Mouse (Mus musculus): ENCODE data around the gene Mpzl2. TPM values are rescaled to one million over a fixed set of nuclear protein-coding genes. Genes with fewer than 3 reads are reported as not detected.

Gene Mpzl2
- polyA plus RNA-seq, 1 experiment from 2014 or later = 8.8 TPM

- Histone ChIP-seq H3K27ac (replicated peaks; ENCODE audit: low read depth, low read length) (no peak overlapping the region), H3K27me3 (ENCODE audit: control insufficient read depth, insufficient read depth, low read length) (no peaks in the 10 kb centered on the region), H3K9me3 (replicated peaks; ENCODE audit: control insufficient read depth, low read length) (no peaks in the 10 kb centered on the region), H3K9ac (replicated peaks; ENCODE audit: low read length) (no peak overlapping the region), H3K4me1 (ENCODE audit: control insufficient read depth, insufficient read depth, low read length) (no peaks in the 10 kb centered on the region), H3K36me3 (replicated peaks; ENCODE audit: control insufficient read depth, insufficient read depth, low read depth, low read length) (no peaks in the 10 kb centered on the region), H3K4me3 (ENCODE audit: low read depth, low read length) (no peak overlapping the region), H3K4me2 (ENCODE audit: low read depth, low read length) (no peak overlapping the region)
- WGBS = 61% methylated on average over 3 of the region's 3 CpGs
- ATAC-seq (replicated peaks; ENCODE audit: insufficient number of reproducible peaks, low FRiP score, low TSS enrichment, low read depth) (no peak), DNase-seq (ENCODE audit: low spot score) (no peak)
Measured at GRCm38 (mm10) chr9:45071800-45072199, 32.2 kb downstream of the Mpzl2 start.

GRCm38 (mm10) chr9:45077859-45078258, 38.3 kb downstream of the Mpzl2 start:
- WGBS = 66% methylated on average over 3 of the region's 3 CpGs
- Histone ChIP-seq H3K4me1 (ENCODE audit: control insufficient read depth, insufficient read depth, low read length) (no peaks in the 10 kb centered on the region), H3K27me3 (ENCODE audit: control insufficient read depth, insufficient read depth, low read length) (no peaks in the 10 kb centered on the region), H3K4me3 (ENCODE audit: low read depth, low read length) (no peak overlapping the region), H3K9me3 (replicated peaks; ENCODE audit: control insufficient read depth, low read length) (no peaks in the 10 kb centered on the region), H3K4me2 (ENCODE audit: low read depth, low read length) (no peak overlapping the region), H3K27ac (replicated peaks; ENCODE audit: low read depth, low read length) (no peak overlapping the region), H3K36me3 (replicated peaks; ENCODE audit: control insufficient read depth, insufficient read depth, low read depth, low read length) (no peaks in the 10 kb centered on the region), H3K9ac (replicated peaks; ENCODE audit: low read length) (no peak overlapping the region)
- no peak for ATAC-seq (replicated peaks; ENCODE audit: insufficient number of reproducible peaks, low FRiP score, low TSS enrichment, low read depth)
- DNase-seq (ENCODE audit: low spot score) = no peak

GRCm38 (mm10) chr9:45079011-45079410, 39.4 kb downstream of the Mpzl2 start, which contains the start of gene Jaml:
TSS of gene Jaml (plus strand) at chr9:45079183.
- H3K9ac ChIP-seq (replicated peaks; ENCODE audit: low read length) = no peak within 1 kb of the TSS
- ATAC-seq (replicated peaks; ENCODE audit: insufficient number of reproducible peaks, low FRiP score, low TSS enrichment, low read depth) (no peak), DNase-seq (ENCODE audit: low spot score) (no peak)
- no peaks in the 10 kb centered on the region for H3K4me1 ChIP-seq (ENCODE audit: control insufficient read depth, insufficient read depth, low read length)
- no peaks in the 10 kb centered on the region for H3K27me3 ChIP-seq (ENCODE audit: control insufficient read depth, insufficient read depth, low read length)
- no peak within 1 kb of the TSS for H3K4me2 ChIP-seq (ENCODE audit: low read depth, low read length)
- no peak within 1 kb of the TSS for H3K27ac ChIP-seq (replicated peaks; ENCODE audit: low read depth, low read length)
- H3K4me3 ChIP-seq (ENCODE audit: low read depth, low read length) = no peak within 1 kb of the TSS
- H3K9me3 ChIP-seq (replicated peaks; ENCODE audit: control insufficient read depth, low read length) = no peaks in the 10 kb centered on the region
- WGBS = 86% methylated on average over 5 of the region's 5 CpGs
- H3K36me3 ChIP-seq (replicated peaks; ENCODE audit: control insufficient read depth, insufficient read depth, low read depth, low read length) = no peaks in the 10 kb centered on the region

- WGBS = 87% methylated on average over 3 of the region's 3 CpGs
- no peak for ATAC-seq (replicated peaks; ENCODE audit: insufficient number of reproducible peaks, low FRiP score, low TSS enrichment, low read depth)
- no peak overlapping the region for H3K4me3 ChIP-seq (ENCODE audit: low read depth, low read length)
- H3K27ac ChIP-seq (replicated peaks; ENCODE audit: low read depth, low read length) = no peak overlapping the region
- H3K36me3 ChIP-seq (replicated peaks; ENCODE audit: control insufficient read depth, insufficient read depth, low read depth, low read length) = no peaks in the 10 kb centered on the region
- no peaks in the 10 kb centered on the region for H3K27me3 ChIP-seq (ENCODE audit: control insufficient read depth, insufficient read depth, low read length)
- H3K4me1 ChIP-seq (ENCODE audit: control insufficient read depth, insufficient read depth, low read length) = no peaks in the 10 kb centered on the region
- no peaks in the 10 kb centered on the region for H3K9me3 ChIP-seq (replicated peaks; ENCODE audit: control insufficient read depth, low read length)
- no peak overlapping the region for H3K4me2 ChIP-seq (ENCODE audit: low read depth, low read length)
- DNase-seq (ENCODE audit: low spot score) = no peak
- no peak overlapping the region for H3K9ac ChIP-seq (replicated peaks; ENCODE audit: low read length)
Measured at GRCm38 (mm10) chr9:45083132-45083531, 43.5 kb downstream of the Mpzl2 start.

GRCm38 (mm10) chr9:45084556-45084955, 45.0 kb downstream of the Mpzl2 start:
- Histone ChIP-seq H3K4me3 (ENCODE audit: low read depth, low read length) (no peak overlapping the region), H3K36me3 (replicated peaks; ENCODE audit: control insufficient read depth, insufficient read depth, low read depth, low read length) (no peaks in the 10 kb centered on the region), H3K27me3 (ENCODE audit: control insufficient read depth, insufficient read depth, low read length) (no peaks in the 10 kb centered on the region), H3K9ac (replicated peaks; ENCODE audit: low read length) (no peak overlapping the region), H3K4me1 (ENCODE audit: control insufficient read depth, insufficient read depth, low read length) (no peaks in the 10 kb centered on the region), H3K4me2 (ENCODE audit: low read depth, low read length) (no peak overlapping the region), H3K9me3 (replicated peaks; ENCODE audit: control insufficient read depth, low read length) (no peaks in the 10 kb centered on the region), H3K27ac (replicated peaks; ENCODE audit: low read depth, low read length) (no peak overlapping the region)
- 74% methylated on average over 5 of the region's 5 CpGs for WGBS
- ATAC-seq (replicated peaks; ENCODE audit: insufficient number of reproducible peaks, low FRiP score, low TSS enrichment, low read depth) = no peak
- no peak for DNase-seq (ENCODE audit: low spot score)

- no peaks in the 10 kb centered on the region for H3K36me3 ChIP-seq (replicated peaks; ENCODE audit: control insufficient read depth, insufficient read depth, low read depth, low read length)
- no peaks in the 10 kb centered on the region for H3K9me3 ChIP-seq (replicated peaks; ENCODE audit: control insufficient read depth, low read length)
- H3K27me3 ChIP-seq (ENCODE audit: control insufficient read depth, insufficient read depth, low read length) = no peaks in the 10 kb centered on the region
- 79% methylated on average over 12 of the region's 12 CpGs for WGBS
- ATAC-seq (replicated peaks; ENCODE audit: insufficient number of reproducible peaks, low FRiP score, low TSS enrichment, low read depth) (no peak), DNase-seq (ENCODE audit: low spot score) (no peak)
- H3K9ac ChIP-seq (replicated peaks; ENCODE audit: low read length) = no peak overlapping the region
- no peak overlapping the region for H3K27ac ChIP-seq (replicated peaks; ENCODE audit: low read depth, low read length)
- no peak overlapping the region for H3K4me3 ChIP-seq (ENCODE audit: low read depth, low read length)
- H3K4me2 ChIP-seq (ENCODE audit: low read depth, low read length) = no peak overlapping the region
- no peaks in the 10 kb centered on the region for H3K4me1 ChIP-seq (ENCODE audit: control insufficient read depth, insufficient read depth, low read length)
Measured at GRCm38 (mm10) chr9:45085741-45086690, 46.4 kb downstream of the Mpzl2 start.

GRCm38 (mm10) chr9:45088040-45088439, 48.4 kb downstream of the Mpzl2 start:
- Histone ChIP-seq H3K9ac (replicated peaks; ENCODE audit: low read length) (no peak overlapping the region), H3K27ac (replicated peaks; ENCODE audit: low read depth, low read length) (no peak overlapping the region), H3K36me3 (replicated peaks; ENCODE audit: control insufficient read depth, insufficient read depth, low read depth, low read length) (no peaks in the 10 kb centered on the region), H3K4me1 (ENCODE audit: control insufficient read depth, insufficient read depth, low read length) (no peaks in the 10 kb centered on the region), H3K27me3 (ENCODE audit: control insufficient read depth, insufficient read depth, low read length) (no peaks in the 10 kb centered on the region), H3K9me3 (replicated peaks; ENCODE audit: control insufficient read depth, low read length) (no peaks in the 10 kb centered on the region), H3K4me2 (ENCODE audit: low read depth, low read length) (no peak overlapping the region), H3K4me3 (ENCODE audit: low read depth, low read length) (no peak overlapping the region)
- DNase-seq (ENCODE audit: low spot score) (no peak), ATAC-seq (replicated peaks; ENCODE audit: insufficient number of reproducible peaks, low FRiP score, low TSS enrichment, low read depth) (no peak)

GRCm38 (mm10) chr9:45090811-45091210, 51.2 kb downstream of the Mpzl2 start:
- Histone ChIP-seq H3K27ac (replicated peaks; ENCODE audit: low read depth, low read length) (no peak overlapping the region), H3K9ac (replicated peaks; ENCODE audit: low read length) (no peak overlapping the region), H3K9me3 (replicated peaks; ENCODE audit: control insufficient read depth, low read length) (no peaks in the 10 kb centered on the region), H3K36me3 (replicated peaks; ENCODE audit: control insufficient read depth, insufficient read depth, low read depth, low read length) (no peaks in the 10 kb centered on the region), H3K4me1 (ENCODE audit: control insufficient read depth, insufficient read depth, low read length) (no peaks in the 10 kb centered on the region), H3K4me3 (ENCODE audit: low read depth, low read length) (no peak overlapping the region), H3K27me3 (ENCODE audit: control insufficient read depth, insufficient read depth, low read length) (no peaks in the 10 kb centered on the region), H3K4me2 (ENCODE audit: low read depth, low read length) (no peak overlapping the region)
- 67% methylated on average over 3 of the region's 3 CpGs for WGBS
- ATAC-seq (replicated peaks; ENCODE audit: insufficient number of reproducible peaks, low FRiP score, low TSS enrichment, low read depth) = no peak
- DNase-seq (ENCODE audit: low spot score) = no peak
